Mouse (Mus musculus): ENCODE results near the gene Fbxo34.
"Not testable (repeated sequence)": the region's sequence is repeated elsewhere in the genome, so short reads cannot be mapped to it uniquely, and the experiment has no call there.

The Fbxo34 gene

DNA sequence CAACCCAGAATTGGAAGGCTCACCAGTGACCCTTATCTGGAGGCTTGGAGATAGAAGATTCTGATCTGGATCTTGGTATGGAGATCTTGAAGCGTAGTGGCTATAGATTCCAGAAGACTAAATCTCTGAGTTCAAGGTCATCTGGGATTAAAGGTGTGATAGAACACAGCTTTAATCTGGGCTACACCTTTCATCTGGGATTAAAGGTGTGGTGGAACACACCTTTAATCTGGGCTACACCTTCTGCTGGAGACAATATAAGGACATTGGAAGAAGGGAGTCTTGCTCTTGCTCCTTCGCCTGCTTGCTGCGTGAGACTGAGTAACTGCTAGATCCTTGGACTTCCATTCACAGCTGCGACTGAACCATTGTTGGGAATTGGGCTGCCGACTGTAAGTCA, at the start of gene Fbxo34:
Gene Fbxo34 (plus strand): TSS at position 301 of the 400 bp plus-strand sequence.
- DNase-seq: not testable (repeated sequence)

DNA sequence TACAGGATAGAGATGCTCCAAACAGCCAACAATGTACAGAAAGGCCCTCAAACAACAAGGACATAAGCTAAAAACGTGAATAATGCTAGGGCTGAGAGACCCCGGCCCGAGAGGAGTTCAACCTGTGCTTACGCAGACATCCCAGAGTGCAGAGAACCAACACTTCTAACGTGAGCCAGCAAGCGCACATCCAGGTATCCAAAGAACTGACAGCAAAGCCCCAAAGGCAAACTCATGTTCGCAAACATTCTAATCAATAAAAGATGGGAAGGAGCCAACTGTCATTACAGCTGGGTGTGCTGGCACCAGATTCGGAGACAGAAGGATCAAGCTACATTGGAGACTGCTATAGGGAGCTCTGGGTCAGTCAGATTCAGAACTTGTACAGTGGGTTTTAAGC, 47.5 kb upstream of the Fbxo34 start:
- no peak for DNase-seq

DNA sequence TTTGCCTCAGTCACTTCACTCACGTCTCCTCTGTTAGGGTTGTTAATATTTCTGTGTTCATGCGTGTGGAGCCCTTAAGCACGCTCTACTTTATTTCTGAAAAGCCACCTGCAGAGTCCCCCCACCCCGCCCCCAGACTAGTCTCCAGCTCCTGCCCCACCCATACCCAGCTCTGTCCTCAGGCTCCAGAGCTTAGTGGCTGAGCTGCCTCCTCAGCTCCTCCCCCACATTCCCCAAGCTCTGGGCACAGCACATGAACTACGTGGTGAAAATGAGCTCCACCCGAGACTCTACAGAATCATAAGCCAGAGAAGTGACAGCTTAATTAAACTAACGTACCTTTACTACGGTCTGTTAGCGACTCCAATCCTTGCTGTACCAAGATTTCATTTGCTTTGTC, 44.2 kb upstream of the Fbxo34 start:
- no peak for DNase-seq

DNA sequence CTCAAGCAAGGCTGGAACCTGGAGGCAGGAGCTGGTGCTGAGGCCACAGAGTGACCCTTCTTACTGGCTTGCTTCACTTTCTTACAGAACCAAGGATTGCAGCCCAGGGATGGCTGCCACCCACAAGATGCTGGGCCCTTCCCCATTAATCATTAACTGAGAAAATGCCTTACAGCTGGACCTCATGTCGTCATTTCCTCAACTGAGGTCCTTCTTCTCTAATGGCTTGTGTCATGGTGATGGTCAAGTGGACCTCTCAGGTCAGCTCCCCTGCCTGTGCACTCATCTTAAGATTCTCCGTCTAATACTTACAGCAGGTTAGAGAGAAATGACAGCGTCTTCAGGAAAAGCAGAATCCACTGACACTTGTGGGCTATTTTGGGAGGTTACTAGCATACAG, 32.9 kb upstream of the Fbxo34 start:
- no peak for DNase-seq

DNA sequence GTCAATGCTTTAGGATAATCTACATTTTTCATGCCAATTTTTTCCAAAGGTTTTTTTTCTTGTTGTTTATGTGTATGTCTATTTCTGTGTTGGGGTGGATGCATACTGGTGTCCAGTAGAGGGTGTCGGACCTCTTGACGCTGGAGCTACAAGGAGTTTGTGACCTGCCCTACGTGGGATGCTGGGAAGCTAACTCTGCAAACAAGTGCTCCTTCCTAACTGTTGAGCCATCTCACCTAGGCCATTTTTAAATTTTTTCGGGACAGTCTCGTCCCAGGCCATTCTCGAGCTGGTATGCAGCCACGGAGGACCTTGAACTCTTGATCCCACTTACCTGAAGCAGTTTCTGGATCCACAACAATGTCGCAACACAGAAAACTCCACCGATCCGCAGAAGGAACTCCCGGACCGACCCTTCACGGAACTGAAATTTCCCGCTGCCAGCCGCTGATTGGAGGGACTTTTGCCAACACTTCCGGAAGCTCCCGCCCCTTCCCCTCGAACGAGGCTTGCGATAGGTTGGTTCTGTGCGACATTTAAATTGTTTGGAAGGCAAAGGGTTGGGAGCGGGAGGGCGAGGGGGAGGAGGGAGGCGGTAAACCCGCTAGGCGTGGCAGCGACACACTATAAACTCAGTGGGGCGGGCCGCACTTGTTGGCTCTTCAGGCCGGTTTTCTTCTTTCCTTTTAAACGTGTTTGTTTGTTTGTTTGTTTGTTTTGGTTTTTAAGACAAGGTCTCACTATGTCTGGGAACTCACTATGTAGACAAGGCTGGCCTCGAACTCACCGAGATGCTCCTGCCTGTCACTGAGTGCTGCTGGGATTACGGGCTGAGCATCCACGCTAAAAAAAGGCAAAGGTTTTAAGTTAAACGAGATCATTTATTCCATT, 32.2 kb upstream of the Fbxo34 start, which contains the start of gene Dlgap5:
Gene Dlgap5 (minus strand): TSS at position 633 of the 891 bp plus-strand sequence.
- DNase-seq: peak; percentile 81

DNA sequence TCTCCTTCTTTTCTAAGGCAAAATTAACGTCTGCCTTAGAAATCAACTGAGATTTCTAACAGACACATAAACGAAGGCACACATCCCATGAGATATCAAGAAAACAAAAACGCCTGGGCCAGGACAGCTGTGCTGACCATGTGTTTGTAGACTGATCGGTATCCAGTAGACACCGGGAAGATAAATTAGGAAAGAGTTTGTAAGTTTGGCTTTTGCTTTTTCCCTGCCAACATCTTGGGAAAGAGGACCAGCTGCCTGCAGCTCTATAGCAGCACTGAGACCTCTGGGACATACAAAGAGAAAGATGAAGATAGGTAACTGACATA, 31.6 kb upstream of the Fbxo34 start:
- DNase-seq: no peak

DNA sequence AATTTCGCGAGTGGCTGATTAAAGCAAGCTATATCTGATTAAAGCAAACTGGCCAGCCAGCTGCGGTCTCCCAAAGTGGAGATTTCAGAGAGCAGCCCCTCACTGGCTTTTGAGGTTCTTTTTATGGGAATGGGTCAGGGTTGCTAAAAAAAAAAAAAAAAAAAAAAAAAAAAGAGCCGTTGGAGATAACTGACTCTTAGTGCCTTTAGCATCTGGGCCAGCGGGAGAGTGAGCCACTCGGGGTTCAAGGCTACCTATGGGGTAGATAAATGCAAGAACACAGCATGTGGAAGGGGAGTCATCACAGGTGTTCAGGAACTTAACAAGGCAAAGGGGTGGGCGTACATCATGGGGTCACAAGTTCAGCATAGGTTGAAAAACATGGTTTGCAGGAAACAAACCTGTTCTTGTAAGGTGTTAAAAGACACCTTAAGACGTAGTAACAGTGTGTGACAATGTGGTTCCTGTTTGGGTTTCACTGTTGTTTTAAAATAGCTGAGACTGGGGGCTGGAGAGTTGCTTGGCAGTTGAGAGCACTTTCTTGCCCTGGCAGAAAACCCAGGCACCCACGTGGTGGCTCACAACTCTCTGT, 31.1 kb upstream of the Fbxo34 start:
- DNase-seq: no peak

DNA sequence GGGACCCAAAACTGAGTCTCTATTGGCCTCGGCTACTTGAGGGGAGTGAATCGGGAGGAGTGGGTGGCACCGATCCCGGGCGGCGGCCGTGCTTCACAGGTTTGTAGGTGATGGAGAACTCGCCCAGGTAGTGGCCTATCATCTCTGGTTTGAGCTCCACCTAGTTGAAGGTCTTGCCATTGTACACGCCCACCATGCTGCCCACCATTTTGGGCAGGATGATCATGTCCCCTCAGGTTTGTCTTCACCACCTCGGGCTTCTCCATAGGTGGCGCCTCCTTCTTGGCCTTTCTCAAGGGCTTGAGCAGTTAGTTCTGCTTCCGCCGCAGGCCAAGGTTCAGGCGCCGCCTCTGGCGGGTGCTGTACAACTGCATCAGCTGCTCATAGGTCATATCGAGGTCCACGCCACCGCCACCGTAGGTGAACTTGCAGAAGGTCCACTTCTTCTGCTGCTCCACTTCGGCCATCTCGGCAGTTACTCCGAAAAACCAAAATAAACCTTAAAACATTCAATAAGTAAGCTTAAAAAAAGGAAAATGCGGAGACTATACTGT, 30.4 kb upstream of the Fbxo34 start:
- no peak for DNase-seq

DNA sequence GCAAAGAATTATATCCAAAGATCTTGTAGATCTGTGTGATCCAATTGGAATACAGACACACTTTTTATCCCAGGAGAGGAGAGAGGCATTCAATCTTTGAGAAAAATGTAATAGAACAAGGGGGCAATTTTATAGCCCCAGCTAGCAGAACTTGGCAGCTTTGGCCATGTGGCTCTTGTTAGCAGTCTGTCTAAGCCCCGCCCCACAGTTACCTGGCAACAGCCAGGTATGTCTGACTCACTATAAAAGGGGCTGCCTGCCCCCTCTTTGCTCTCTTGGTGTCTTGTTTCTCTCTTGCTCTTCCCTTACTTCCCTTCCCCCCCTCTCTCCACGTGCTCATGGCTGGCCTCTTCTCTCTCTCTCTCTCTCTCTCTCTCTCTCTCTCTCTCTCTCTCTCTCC, 28.6 kb upstream of the Fbxo34 start:
- no peak for DNase-seq

DNA sequence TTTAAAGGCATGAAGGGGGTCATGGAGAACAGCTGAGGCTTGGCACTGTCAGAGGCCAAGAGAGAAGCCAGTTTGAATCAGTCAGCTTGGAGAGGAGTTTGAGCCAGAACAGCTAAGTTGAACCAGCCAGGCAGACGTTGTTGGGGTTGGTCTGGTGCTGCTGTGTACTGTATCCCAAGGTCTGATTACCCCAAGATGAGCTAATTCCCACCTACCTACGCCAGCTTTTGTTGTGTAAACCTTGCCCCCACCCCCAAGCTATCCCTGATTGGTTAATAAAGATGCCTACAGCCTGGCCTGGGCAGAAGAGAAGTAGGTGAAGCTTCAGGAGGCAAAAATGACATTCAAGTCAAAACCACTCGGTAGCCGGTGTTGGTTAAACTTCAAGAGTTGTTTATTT, 27.8 kb upstream of the Fbxo34 start:
- DNase-seq: no peak

DNA sequence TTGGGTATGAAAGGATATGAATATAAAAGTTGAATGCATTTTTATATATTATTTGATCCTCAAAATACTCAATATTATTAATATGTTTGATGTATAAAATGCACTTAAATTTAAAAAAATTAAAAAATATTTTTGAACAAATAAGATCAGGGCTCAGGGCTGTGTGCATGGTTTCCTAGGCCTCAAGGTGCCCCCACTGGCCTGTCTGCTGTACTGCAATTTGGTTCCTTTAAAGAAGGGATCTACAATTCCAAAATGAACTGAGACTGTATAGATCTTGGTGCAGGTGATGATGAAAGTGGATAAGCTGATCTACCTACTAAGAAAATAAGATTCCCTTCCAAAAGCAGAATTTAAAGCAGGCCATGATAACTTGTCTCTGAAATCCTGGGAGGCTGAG, 17.2 kb upstream of the Fbxo34 start:
- DNase-seq: no peak

DNA sequence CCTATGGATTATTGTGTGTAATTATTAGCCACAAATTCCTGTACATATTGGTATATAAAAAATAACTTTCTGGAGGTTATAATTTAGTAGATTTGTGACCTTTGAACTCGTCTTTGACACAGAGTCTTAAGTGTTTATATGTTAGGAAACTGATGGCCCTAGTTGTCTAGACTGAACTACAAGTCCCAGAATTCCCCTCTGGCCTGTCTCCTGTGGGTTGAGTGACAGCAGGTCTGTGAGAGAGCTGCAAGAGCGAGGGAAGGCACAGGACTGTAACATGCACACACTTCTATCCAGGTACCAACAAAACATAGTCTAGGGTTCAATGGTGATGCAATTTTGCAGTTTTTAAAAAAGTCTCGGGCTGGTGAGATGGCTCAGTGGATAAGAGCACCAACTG, 11.3 kb upstream of the Fbxo34 start:
- DNase-seq: no peak

DNA sequence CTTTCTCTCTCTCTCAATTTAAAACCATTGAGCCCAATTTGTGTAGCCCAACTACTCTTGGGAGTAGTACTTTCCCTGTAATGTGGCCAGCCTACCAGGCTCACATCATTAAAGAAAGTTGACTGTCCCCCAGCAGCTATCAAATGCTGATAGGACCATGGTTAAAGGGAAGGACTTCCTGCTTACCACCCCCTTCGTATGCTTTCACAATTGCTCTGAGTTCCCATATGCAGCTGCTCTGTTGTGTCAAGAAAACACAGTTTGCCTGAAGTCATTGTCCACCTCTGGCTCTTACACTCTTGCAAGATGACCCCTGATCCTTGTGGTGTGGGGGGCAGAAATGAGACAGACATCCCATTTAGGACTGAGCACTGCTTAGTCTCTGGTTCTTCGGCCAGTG, 5.3 kb upstream of the Fbxo34 start:
- DNase-seq: no peak

DNA sequence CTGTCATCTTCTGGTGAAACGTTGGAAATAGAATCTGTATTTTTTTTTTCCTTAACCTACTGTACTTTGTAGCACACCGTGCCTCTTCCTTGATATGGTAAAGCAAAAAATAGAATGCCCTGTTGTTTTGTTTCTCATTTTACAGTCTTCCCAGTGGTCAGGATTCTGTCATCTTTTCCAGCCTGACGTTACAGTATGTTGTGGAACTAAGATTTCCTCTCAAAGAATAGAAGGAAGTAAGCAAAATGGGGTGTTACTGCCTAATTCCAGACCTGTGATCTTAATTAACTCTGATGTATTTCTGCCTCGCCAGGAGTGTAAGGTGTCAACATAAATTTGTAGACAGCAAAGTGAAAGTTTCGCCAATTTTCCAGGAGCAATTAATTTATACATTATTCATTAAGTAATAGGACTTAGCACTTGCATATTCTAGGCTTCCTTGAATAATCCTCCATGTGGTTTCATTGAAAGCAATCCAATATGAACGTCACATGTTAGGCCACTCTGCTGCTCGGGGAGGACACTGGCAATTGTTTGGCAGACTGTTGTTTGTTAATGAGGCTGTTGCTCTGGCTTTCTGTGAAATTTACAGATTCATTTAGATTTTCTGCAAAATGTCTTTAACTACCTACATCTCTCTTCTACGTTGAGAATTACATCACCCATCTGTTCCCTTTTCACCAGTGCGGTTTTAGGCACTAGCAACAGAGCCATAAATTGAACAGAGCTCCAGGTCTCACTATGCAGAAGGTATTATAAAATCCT, 4.7 kb upstream of the Fbxo34 start:
- DNase-seq: no peak

DNA sequence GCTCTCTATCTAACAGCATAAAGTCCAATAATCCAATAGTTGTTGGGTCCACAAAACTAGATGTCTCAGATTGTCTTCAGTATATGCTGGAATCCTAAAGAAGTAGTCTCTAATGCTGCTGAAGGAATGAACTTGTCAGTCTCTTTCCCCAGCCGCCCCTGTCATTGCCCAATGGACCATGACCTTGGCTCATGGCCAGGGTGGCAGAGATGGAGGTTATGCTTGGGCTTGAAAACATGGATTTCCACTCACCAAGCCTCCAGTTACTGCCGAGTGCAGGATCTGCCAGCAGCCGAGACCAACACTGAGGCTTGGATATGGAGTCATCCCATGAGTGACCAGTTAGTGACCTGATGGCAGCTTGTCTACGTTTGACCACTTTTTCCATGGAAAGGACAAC, 9.3 kb downstream of the Fbxo34 start:
- DNase-seq: no peak

DNA sequence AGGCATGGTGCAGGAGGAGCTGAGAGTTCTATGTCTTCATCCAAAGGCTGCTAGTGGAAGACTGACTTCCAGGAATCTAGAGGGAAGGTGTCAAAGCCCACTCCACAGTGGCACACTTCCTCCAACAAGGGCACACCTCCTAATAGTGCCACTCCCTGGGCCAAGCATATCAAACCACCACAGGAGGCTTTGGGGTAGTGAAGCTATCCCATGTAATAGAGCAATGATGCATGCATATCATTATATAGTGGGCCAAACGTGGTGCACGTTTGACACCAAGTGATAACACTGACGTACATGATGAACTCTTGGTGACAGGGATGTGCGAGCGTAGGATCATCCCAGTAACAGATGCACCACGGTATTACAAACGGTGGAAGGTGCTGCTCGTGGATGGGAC, 11.8 kb downstream of the Fbxo34 start:
- no peak for DNase-seq

DNA sequence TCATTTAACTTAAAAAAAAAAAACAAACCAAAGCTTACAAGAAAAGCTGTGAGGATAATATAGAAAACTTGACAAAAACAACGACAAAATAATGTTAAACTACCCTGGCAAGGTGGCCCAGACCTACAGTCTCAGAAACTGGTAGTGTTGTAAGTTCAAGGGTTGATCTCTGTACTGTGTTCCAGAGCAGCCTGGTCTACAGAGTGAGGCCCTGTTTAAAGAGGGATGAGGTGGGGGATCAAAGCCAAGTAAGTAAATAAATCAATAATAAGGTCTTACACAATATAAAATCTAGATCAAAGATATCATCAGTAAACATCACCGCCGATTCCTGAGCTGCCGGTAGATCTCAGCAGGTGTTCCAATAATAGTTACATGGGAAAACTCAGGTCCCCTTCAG, 12.2 kb downstream of the Fbxo34 start:
- no peak for DNase-seq

DNA sequence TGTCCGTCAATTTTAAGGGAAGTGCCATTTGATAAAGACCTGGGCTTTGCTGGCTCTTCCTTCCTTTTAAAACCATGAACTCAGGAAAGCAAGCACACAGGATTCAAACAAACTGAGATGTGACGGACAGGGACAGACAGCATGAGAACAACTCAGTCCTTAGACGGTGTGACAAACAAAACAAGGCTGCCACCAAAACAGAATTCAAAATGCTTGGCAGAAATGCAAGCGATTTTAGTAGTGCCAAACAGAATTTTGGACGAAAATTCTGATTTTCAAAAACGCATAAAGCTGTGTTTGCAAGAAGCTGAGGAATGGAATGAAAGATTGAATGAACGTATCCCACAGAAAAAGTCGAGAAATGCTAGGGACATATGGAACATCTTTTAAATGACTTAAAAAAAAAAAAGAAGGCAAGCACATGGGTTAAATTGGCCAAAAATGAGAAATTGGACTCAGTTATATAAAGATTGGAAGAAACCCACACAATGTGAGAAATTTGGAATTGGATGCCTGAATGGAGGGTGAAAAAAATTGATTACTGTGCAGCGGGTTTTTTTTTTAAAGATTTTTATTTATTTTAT, 12.7 kb downstream of the Fbxo34 start:
- no peak for DNase-seq

DNA sequence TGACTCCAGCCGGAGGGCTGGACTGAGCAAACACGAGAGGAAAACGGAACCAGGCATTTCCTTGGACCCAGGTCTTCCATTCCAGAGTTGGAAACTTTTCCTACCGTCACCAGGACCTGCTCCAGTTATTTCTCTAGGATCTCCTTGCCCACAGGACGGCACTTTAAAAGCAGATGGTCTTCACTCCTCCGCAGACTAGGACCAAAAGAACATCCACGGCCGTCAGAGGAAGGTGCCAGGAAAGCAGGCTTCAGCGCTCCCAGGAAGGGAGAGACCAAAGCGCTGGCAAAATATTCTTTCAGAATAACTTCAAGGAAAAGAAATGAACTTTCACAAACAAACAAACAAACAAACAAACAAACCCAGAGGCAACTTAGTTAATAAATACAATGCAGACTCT, 14.2 kb downstream of the Fbxo34 start:
- no peak for DNase-seq

DNA sequence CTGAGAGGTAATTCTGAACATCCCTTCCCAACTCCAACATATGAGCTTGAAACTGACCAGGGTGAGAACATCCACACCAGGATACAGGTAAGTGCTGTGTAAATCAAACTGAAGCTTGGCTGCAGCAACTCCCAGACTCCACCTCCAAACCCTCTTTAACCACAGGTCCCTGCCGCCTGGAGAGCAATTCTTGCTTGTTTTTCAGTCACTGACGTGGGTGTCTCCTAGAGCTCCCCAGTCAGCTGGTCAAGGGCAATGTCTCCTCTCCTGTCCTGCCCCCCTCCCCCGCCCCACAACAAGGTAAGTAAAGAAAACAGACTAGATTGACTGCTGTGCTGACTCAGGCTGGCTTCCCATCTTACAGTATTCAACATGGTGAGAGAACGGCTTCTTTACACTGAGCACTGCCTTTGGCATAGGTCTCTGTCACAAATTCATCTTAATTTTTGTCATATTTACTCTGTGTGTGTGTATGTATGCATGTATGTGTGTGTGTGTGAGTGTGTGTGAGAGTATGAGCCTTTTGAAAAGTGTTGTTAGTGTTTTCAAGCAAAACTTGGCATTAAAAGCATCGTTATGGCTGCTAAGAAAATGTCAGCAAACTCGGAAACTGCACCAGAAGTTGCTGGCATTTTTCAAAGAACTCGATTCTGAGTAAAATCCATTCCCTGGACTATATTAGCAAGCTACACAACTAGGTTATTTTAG, 15.4 kb downstream of the Fbxo34 start:
- no peak for DNase-seq

DNA sequence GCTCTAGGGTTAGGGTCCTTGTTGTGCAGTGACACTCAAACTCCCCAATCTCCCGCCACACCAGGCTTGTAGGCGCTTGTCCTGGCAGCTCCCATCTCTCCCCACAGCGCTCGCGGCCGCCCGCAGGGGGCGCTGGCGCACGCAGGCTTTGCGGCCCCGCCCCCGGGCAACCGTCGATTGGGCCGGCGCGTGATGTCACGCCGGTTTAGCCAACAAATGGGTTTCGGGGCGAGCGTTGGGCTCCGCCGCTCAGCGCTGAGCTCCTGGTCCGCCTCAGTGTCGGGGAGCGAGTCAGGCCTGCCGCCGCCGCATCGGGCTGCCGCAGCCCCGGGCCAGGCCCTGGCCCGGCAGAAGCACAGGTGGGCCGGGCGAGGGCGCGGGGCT, 22.1 kb downstream of the Fbxo34 start:
- DNase-seq: peak; percentile 95

DNA sequence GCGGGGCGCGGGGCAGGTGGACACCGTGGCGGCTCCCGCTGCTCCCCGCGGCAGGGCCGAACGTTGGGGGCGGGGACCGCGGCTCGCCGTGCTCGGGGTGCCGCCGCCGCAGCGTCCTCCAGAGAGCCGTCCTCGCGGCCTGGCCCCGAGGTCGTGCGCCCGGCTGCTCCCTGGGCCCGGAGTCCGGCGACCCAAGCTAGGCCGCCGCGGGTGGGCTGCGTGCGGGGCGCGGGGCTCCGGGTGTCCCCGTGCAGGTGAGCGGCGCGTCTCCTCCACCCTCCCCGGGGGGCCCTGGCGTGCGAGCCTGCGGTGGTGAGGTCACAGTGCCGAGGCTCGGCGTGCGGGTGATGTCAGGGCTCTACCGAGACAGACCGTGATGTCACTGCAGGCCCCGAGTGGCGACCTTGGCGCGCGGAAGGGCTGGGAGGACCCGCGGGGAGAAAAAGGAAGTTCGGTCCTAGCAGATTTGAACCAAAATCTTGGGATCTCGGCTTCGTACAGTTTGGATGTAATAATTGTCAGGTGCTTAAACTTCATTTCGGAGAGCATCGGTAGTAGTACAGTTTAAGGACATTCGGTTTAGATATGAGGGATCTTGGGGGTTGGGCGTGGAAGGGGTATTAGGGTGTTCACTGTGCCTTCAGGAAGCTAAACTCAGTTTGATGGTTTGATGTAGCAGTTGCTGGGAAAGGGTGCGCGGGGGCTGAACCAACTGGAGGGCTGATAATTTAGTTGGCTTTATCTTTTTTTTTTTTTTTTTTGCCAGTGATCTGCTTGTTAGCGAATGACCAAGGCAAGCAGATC, 22.7 kb downstream of the Fbxo34 start:
- peak; percentile 67 for DNase-seq

Data from cerebellum, adult 11 months (tissue).